Mouse (Mus musculus): ENCODE measurements around the gene Rprd2. TPM values are rescaled to one million over a fixed set of nuclear protein-coding genes. Genes with fewer than 3 reads are reported as not detected.
"Not testable (repeated sequence)": the region's sequence is repeated elsewhere in the genome, so short reads cannot be mapped to it uniquely, and the experiment has no call there.

Rprd2 gene
- 10 to 100 TPM; 32.4 to 35.2 TPM for total RNA-seq (2021)
- long read RNA-seq, experiment 1, transcript Rprd2-202 (9 exons, 3,298 nt) = major isoform, 5 of 15 reads
- long read RNA-seq, experiment 1, partial matches to known transcripts = 1 of 15 reads
- long read RNA-seq, experiment 1, other reads (novel, unspliced or antisense) = 9 of 15 reads
- long read RNA-seq, experiment 2, transcript Rprd2-202 (9 exons, 3,298 nt) = major isoform, 12 of 25 reads
- long read RNA-seq, experiment 2, partial matches to known transcripts = 0 of 25 reads
- long read RNA-seq, experiment 2, other reads (novel, unspliced or antisense) = 13 of 25 reads

DNA sequence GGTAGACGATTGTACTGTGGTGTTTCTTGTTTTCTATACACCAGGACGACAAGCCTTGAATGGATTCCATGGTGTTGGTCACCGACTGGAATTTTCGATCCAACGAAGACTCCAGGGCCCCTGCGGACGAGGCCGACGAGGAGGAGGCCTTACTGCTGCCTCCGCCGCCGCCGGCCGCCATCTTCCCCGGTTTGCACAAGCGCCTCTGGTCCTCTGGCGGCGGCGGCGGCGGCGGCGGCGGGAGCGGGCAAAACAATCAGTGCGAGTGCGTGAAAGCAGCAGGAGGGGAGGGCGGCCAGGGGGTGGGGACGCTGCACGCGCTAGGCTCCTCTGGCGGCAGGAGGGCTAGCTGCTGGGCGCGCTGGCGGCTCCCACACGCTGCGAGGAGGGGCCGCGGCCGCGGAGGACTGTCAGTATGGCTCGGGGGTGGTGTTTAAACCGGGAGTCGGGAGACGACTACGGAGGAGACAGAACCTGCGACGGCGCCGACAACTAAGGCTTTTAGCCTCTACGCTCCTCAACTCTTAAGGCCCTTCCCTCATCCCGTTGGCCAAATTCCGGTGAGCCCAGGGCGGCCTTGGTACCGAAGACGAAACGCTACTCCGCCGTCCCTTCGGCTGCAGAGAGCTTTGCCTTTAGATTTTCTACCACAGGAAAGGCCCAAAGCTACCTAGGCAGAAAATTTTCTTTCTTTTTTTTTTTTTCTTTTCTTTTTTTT lies at the start of gene Rprd2:
Rprd2 (minus strand) TSS at position 293 of the 718 bp plus-strand sequence.
- intact Hi-C loops (cut with DNase I) = loop anchor here (2.0 kb wide), 1 partner anchor 602 kb away; the partner anchor contains the start of gene Gabpb2
- H3K4me3 ChIP-seq = peak within 1 kb of the TSS; percentile 72
- peak; percentile 89 for DNase-seq
- H3K27ac ChIP-seq = peak within 1 kb of the TSS; percentile 99
- no peak; the same call in 1 of the 2 replicates for TF ChIP-seq CTCF (IDR thresholded peaks at IDR 0.05)

DNA sequence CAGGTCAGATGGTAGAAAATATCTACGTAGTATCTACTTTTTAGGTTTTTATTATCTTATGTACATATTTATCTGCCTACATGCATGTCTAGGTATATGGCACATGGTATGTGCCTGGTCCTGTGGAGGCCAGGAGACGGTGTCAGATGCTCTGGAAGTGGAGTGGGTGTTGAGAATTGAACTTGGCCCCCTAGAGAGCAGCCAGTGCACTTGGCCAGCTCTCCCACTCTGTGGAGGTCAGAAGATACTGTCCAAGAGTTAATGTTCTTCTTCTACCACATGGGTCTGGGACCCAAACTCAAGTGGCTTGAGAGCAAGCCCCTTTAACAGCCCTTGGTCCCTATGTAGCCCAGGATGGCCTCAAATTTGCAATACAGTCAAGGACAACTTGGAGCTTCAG lies 48.7 kb upstream of the Rprd2 start:
- no peak for DNase-seq
- intact Hi-C loops (cut with DNase I) = no loop called here
- no peak overlapping the region for H3K4me3 ChIP-seq
- no peak overlapping the region for H3K27ac ChIP-seq
- TF ChIP-seq CTCF (IDR thresholded peaks at IDR 0.05) = no peak

DNA sequence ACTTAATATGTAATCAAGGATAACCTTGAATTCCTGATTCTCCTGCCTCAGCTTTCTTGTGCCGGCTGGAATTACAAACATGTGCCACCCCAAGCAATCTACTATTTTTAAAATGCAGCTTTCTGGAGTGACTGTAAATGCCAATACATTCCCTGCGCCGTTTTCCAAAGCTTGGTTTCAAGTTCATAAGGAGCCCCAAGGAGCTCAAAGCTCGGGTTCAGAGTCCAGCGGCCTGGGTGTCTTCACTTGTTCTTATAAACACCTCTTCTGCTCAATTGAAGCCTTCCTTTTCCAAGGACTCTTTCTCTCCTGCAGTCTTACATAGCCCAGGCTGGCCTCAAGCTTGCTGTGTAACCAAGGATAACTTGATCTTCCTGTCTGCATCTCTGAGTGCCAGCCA lies 47.4 kb upstream of the Rprd2 start:
- TF ChIP-seq CTCF (IDR thresholded peaks at IDR 0.05) = no peak
- H3K27ac ChIP-seq = peak overlapping the region; percentile 65
- intact Hi-C loops (cut with DNase I) = no loop called here

DNA sequence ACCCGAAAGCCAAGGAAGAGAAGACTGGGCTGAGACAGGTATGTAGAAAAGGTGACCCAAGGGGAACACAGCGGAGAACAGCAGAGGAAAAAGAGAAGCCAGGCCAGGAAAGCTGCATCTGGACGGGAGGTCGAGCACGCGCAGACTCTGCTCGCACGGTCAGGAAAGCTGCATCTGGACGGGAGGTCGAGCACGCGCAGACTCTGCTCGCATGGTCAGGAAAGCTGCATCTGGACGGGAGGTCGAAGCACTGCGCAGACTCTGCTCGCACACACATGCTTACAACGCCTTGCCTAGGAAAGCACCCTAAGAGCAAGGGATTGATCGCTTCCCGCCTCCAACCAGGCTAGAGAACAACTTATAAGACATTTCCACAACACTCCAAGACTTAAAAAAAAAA lies 46.9 kb upstream of the Rprd2 start:
- Histone ChIP-seq H3K27ac (peak overlapping the region; percentile 65), H3K4me3 (no peak overlapping the region)
- intact Hi-C loops (cut with DNase I) = no loop called here
- DNase-seq = no peak
- TF ChIP-seq CTCF (IDR thresholded peaks at IDR 0.05) = no peak

More for the DNA sequence above, 47.4 kb upstream of the Rprd2 start:
- H3K4me3 ChIP-seq = no peak overlapping the region
- DNase-seq = no peak

DNA sequence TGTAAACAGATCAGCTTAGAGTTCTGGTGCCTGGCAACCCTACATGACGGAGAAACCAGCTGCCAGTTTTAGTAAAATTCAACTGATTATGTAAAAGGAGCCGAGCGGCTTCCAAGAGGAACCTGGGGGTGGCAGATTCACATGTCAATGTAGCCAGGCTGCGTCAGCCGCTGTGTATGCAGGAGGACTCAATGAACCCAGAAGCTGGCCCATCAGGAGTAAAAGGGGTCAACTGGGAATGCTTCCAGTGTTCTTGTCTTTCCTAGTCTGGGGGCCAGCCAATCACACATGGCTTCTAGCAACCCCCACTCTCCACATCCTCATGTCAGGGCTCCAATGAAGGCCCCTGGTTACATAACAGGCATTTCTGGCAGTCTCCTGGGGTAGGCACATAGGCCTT lies 46.4 kb upstream of the Rprd2 start:
- peak; percentile 28 for DNase-seq
- Histone ChIP-seq H3K4me3 (no peak overlapping the region), H3K27ac (peak overlapping the region; percentile 65)
- no peak for TF ChIP-seq CTCF (IDR thresholded peaks at IDR 0.05)
- intact Hi-C loops (cut with DNase I) = no loop called here

DNA sequence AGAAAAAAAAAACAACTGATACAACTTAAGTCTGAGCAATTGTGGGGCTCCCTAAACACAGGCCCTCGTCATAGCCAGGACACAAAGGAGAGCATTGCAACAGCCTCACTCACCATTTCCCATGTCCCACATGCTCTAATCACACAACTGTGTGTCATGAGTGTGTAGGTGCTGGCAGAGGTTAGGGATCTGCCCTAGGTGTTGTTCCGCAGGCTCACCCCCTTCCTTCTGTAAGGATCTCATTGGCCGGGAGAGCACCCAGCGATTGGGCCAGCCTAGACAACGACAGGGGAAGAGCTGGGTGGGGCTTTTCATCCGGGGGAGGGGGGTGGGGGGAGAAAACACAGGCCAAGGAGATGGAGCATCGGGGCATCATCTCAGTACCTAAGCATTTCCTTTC lies 44.9 kb upstream of the Rprd2 start:
- 0 out of 2 replicates have a peak overlapping the region, but pooled peaks have one; percentile 12 for H3K27ac ChIP-seq
- intact Hi-C loops (cut with DNase I) = loop anchor here (5.0 kb wide), 2 partner anchors 99 to 189 kb away; no protein-coding TSS in a partner anchor
- no peak overlapping the region for H3K4me3 ChIP-seq
- TF ChIP-seq CTCF (IDR thresholded peaks at IDR 0.05) = no peak
- no peak for DNase-seq

DNA sequence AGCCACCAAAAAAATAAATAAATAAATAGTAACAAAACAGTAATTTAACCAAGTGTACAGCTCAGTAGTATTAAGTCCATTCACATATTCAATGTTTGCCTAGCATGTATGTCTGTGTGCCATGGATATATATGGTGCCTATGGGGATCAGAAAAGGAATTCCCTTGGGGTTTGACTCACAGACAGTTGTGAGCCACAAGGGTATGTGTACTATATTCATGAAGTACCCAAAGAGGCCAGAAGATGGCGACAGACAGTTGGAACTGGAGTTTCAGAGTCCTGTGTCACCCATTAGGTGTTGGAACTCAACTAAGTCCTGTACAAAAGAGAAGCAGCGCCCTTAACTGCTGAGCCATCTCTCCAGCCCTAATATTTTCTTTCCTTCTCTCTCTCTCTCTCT lies 43.1 kb upstream of the Rprd2 start:
- intact Hi-C loops (cut with DNase I) = loop anchor here (5.0 kb wide), 2 partner anchors 101 to 191 kb away; no protein-coding TSS in a partner anchor
- peak; percentile 54 for DNase-seq
- no peak overlapping the region for H3K4me3 ChIP-seq
- H3K27ac ChIP-seq = no peak overlapping the region
- peak; percentile 79 for TF ChIP-seq CTCF (IDR thresholded peaks at IDR 0.05)

DNA sequence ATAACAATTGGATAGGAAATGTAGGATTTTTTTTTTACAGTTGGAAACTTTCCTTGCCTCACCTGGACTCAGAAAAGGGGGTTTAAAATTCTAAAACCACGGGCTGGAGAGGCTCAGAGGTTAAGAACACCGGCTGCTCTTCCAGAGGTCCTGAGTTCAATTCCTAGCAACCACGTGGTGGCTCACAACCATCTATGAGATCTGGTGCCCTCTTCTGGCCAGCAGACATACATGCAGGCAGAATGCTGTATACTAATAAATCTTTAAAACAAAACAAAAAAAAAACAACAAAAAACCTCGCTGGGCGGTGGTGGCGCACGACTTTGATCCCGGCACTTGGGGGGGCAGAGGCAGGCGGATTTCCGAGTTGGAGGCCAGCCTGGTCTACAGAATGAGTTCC lies 42.6 kb upstream of the Rprd2 start:
- Histone ChIP-seq H3K27ac (no peak overlapping the region), H3K4me3 (no peak overlapping the region)
- TF ChIP-seq CTCF (IDR thresholded peaks at IDR 0.05) = peak; percentile 52
- intact Hi-C loops (cut with DNase I) = loop anchor here (5.0 kb wide), 2 partner anchors 101 to 191 kb away; no protein-coding TSS in a partner anchor
- DNase-seq = peak; percentile 22

DNA sequence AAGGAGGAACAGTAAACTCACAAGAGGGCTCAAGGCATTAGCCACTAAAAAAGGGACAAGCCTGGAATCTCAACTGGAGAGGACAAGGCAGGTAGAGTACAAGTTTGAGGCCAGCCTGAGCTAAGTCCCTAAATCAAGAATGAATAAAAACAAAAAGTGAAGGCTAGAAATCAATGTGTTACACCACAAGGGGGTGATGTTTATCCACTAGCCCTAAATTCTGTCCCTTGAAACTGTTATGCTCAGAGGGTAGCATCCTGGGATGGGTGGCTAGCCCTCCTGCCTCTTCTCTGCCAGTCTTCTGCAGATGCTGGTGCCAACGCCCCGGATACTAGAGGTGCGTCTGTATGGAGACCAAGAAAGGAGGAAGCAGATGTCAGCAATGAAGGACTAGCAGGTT lies 41.7 kb upstream of the Rprd2 start:
- DNase-seq = no peak
- intact Hi-C loops (cut with DNase I) = loop anchor here (1.0 to 5.0 kb wide), 3 partner anchors 47 to 192 kb away; no protein-coding TSS in a partner anchor
- TF ChIP-seq CTCF (IDR thresholded peaks at IDR 0.05) = peak; percentile 25; the same call in 1 of the 2 replicates
- Histone ChIP-seq H3K27ac (no peak overlapping the region), H3K4me3 (no peak overlapping the region)

DNA sequence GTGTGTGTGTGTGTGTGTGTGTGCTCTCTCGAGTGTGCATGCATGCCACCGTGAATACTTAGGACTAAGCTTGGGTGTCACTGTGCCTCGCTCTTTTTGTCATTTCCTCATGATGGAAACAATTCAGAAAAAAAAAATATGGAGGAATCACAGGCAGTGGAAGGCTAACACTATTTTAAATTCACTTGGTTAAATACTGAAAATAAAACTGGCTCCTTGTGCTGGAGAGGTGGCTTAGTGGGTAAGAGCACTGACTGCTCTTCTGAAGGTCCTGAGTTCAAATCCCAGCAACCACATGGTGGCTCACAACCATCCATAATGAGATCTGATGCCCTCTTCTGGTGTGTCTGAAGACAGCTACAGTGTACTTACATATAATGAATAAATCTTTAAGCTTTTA lies 39.6 kb upstream of the Rprd2 start:
- intact Hi-C loops (cut with DNase I); H3K27ac ChIP-seq; DNase-seq; H3K4me3 ChIP-seq: not testable (repeated sequence)

DNA sequence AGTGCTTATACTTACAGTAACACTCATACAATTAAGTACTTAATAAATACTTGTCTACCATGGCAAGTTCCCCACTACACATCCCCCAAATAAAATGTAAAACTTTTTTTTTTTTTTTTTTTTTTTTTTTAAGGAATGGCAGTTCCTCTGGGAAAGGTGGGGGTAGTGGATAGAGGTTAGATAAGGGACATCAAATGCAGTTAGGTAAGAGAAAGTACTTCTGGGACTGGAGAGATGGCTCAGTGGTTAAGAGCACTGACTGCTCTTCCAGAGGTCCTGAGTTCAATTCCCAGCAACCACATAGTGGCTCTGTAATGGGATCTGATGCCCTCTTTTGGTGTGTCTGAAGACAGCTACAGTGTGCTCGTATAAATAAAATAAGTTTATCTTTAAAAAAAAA lies 38.4 kb upstream of the Rprd2 start:
- DNase-seq; H3K27ac ChIP-seq; intact Hi-C loops (cut with DNase I); H3K4me3 ChIP-seq: not testable (repeated sequence)

DNA sequence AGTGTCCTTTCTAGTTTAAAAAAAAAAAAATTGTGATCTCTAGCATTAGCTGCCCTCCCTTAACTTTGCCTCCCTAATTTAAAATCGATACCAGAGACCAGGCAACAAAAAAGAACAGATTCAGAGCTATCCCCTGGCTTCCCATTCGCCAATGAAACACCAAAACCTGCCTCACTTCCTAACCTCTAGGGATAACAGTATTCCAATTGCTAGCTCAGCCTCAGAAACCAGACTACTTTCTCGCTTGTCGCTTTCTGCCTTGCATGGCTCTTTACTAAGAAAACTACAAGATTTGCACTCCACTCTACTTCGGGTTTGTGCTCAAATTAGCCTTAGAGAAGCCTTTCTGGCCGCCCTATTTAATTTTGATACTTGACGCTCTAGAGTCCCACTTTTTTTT lies 37.5 kb upstream of the Rprd2 start:
- peak overlapping the region; percentile 93 for H3K4me3 ChIP-seq
- peak overlapping the region; percentile 94 for H3K27ac ChIP-seq
- DNase-seq = no peak
- TF ChIP-seq CTCF (IDR thresholded peaks at IDR 0.05) = no peak
- intact Hi-C loops (cut with DNase I) = no loop called here

DNA sequence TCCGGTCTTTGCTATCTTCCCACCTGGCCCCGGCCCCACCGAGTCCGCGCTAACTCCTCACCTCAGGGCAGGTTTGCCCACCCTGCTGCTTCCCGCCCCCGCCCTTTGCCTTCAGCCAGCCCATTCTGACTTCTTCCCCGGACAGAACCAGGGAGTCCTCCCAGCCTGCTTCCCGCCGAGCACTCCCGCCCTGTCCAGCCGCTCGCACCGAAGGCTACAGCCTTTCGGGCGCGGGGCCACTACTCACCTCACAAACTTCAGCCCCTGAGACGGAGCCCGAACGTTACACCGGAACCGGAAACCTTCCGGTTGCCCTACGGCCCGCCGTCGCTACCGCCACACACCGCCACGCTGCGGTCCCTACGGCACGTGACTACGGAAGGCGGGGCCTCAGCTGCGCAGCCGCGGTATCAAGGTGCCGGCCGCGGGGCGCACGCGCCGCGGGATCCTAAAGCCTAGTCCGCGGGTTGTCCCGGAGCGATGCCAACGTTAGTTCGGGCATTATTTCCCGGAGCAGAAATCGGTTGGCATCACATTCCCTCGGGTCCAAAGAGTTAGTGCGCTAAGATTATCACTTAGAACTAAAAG lies 36.9 kb upstream of the Rprd2 start, which contains the start of gene Prpf3:
Prpf3 (minus strand) TSS at position 384 of the 588 bp plus-strand sequence.
- Histone ChIP-seq H3K4me3 (peak within 1 kb of the TSS; percentile 93), H3K27ac (peak within 1 kb of the TSS; percentile 94)
- intact Hi-C loops (cut with DNase I) = no loop called here
- no peak for TF ChIP-seq CTCF (IDR thresholded peaks at IDR 0.05)
- DNase-seq = peak; percentile 98
